Mouse (Mus musculus) midbrain, embryonic 10.5 days (tissue): Measurements from ENCODE around the gene Hdac7. TPM values are rescaled to one million over a fixed set of nuclear protein-coding genes. Genes with fewer than 3 reads are reported as not detected.
"Not testable (repeated sequence)": the region's sequence is repeated elsewhere in the genome, so short reads cannot be mapped to it uniquely, and the experiment has no call there.

ENCODE experiments used
- DNase-seq: peaks from one replicate; pipeline ENCODE4 v3.0.0-alpha.2; 2017; ENCODE audit warnings: low spot score
- H3K27ac ChIP-seq: fragments of 300-500 bp; sonication (generic); replicated peaks from 2 replicates; pipeline ENCODE4 v1.5.1; 2016; ENCODE audit warnings: mild to moderate bottlenecking
- H3K27me3 ChIP-seq: fragments of 300-500 bp; sonication (generic); 2 replicates; pipeline ENCODE4 v1.6.1; 2016; ENCODE audit warnings: low read depth, mild to moderate bottlenecking; ENCODE audit not compliant: poor library complexity, severe bottlenecking
- H3K36me3 ChIP-seq: fragments of 300-500 bp; sonication (generic); 2 replicates; pipeline ENCODE4 v1.6.1; 2016; ENCODE audit warnings: mild to moderate bottlenecking, moderate library complexity
- H3K4me1 ChIP-seq: fragments of 300-500 bp; sonication (generic); 2 replicates; pipeline ENCODE4 v1.6.1; 2016
- H3K4me3 ChIP-seq: fragments of 300-500 bp; sonication (generic); 2 replicates; pipeline ENCODE4 v1.5.1; 2016; ENCODE audit warnings: mild to moderate bottlenecking, moderate library complexity
- H3K9me3 ChIP-seq: fragments of 300-500 bp; sonication (generic); replicated peaks from 2 replicates; pipeline ENCODE4 v1.6.1; 2016; ENCODE audit warnings: mild to moderate bottlenecking
- WGBS: fragments of 180-500 bp; shearing (Covaris S2); methylation state at CpG from one replicate; pipeline ENCODE4 v1.1.7; 2016; 5-methylcytosine and 5-hydroxymethylcytosine counted together
- polyA plus RNA-seq: library from polyadenylated mRNA; unstranded; fragments of >200 nt; fragmentation: Nextera tagmentation; extraction: Ambion mirVana; gene quantifications from 2 replicates; pipeline ENCODE4 v1.2.1, GENCODE M21; 2016

Gene Hdac7
- polyA plus RNA-seq, 1 experiment from 2014 or later = 23.9 TPM

GRCm38 (mm10) chr15:97870116-97870515 lies 25.8 kb upstream of the Hdac7 start:
- not testable (repeated sequence) for H3K4me3 ChIP-seq, H3K9me3 ChIP-seq, H3K27me3 ChIP-seq, H3K36me3 ChIP-seq, H3K4me1 ChIP-seq, H3K27ac ChIP-seq, DNase-seq
- 90% methylated on average over 4 of the region's 4 CpGs for whole genome bisulfite sequencing

GRCm38 (mm10) chr15:97868985-97869384 lies 24.7 kb upstream of the Hdac7 start:
- no peak for DNase-seq
- 93% methylated on average over 6 of the region's 6 CpGs for WGBS

GRCm38 (mm10) chr15:97865988-97866387 lies 21.7 kb upstream of the Hdac7 start:
- Histone ChIP-seq H3K4me3 (no peak overlapping the region), H3K9me3 (peaks cover 8% of the 10 kb centered on the region; the same call in 1 of the 2 replicates), H3K36me3 (no peaks in the 10 kb centered on the region), H3K4me1 (peaks cover 24% of the 10 kb centered on the region), H3K27ac (no peak overlapping the region), H3K27me3 (no peaks in the 10 kb centered on the region)
- DNase-seq = no peak
- WGBS = 94% methylated on average over 2 of the region's 2 CpGs

More at GRCm38 (mm10) chr15:97868985-97869384, 24.7 kb upstream of the Hdac7 start:
- Histone ChIP-seq H3K4me3 (no peak overlapping the region), H3K27ac (no peak overlapping the region), H3K9me3 (peaks cover 8% of the 10 kb centered on the region; the same call in 1 of the 2 replicates), H3K4me1 (peaks cover 8% of the 10 kb centered on the region), H3K27me3 (no peaks in the 10 kb centered on the region), H3K36me3 (no peaks in the 10 kb centered on the region)

- peaks cover 24% of the 10 kb centered on the region for H3K4me1 ChIP-seq
- WGBS = 72% methylated on average over 6 of the region's 6 CpGs
- no peaks in the 10 kb centered on the region for H3K27me3 ChIP-seq
- DNase-seq = no peak
- H3K36me3 ChIP-seq = no peaks in the 10 kb centered on the region
- H3K4me3 ChIP-seq = no peak overlapping the region
- peaks cover 8% of the 10 kb centered on the region; the same call in 1 of the 2 replicates for H3K9me3 ChIP-seq
- H3K27ac ChIP-seq = no peak overlapping the region
These were observed 20.9 kb upstream of the Hdac7 start for GRCm38 (mm10) chr15:97865175-97865574.

- peaks cover 8% of the 10 kb centered on the region; the same call in 1 of the 2 replicates for H3K9me3 ChIP-seq
- H3K27me3 ChIP-seq = no peaks in the 10 kb centered on the region
- no peaks in the 10 kb centered on the region for H3K36me3 ChIP-seq
- 77% methylated on average over 8 of the region's 8 CpGs for WGBS
- no peak overlapping the region for H3K4me3 ChIP-seq
- no peak for DNase-seq
- H3K27ac ChIP-seq = 0 out of 2 replicates have a peak overlapping the region, but pooled peaks have one; percentile 20
- peaks cover 24% of the 10 kb centered on the region for H3K4me1 ChIP-seq
These were observed 20.2 kb upstream of the Hdac7 start for GRCm38 (mm10) chr15:97864361-97865045.

GRCm38 (mm10) chr15:97863494-97863881 lies 19.2 kb upstream of the Hdac7 start:
- Histone ChIP-seq H3K9me3 (peaks cover 8% of the 10 kb centered on the region; the same call in 1 of the 2 replicates), H3K27ac (peak overlapping the region; percentile 52; the same call in 1 of the 2 replicates), H3K4me1 (peaks cover 24% of the 10 kb centered on the region), H3K27me3 (no peaks in the 10 kb centered on the region), H3K4me3 (no peak overlapping the region), H3K36me3 (no peaks in the 10 kb centered on the region)
- DNase-seq = no peak
- 78% methylated on average over 18 of the region's 18 CpGs for WGBS

- H3K36me3 ChIP-seq = no peaks in the 10 kb centered on the region
- peaks cover 8% of the 10 kb centered on the region; the same call in 1 of the 2 replicates for H3K9me3 ChIP-seq
- H3K4me3 ChIP-seq = no peak overlapping the region
- H3K27ac ChIP-seq = peak overlapping the region; percentile 52; the same call in 1 of the 2 replicates
- peaks cover 24% of the 10 kb centered on the region for H3K4me1 ChIP-seq
- peak; percentile 24 for DNase-seq
- no peaks in the 10 kb centered on the region for H3K27me3 ChIP-seq
- 33% methylated on average over 14 of the region's 14 CpGs for WGBS
These were observed 18.7 kb upstream of the Hdac7 start for GRCm38 (mm10) chr15:97862881-97863493.

GRCm38 (mm10) chr15:97860353-97860752 lies 16.1 kb upstream of the Hdac7 start:
- Histone ChIP-seq H3K4me3 (no peak overlapping the region), H3K4me1 (peaks cover 24% of the 10 kb centered on the region), H3K27ac (no peak overlapping the region), H3K27me3 (no peaks in the 10 kb centered on the region), H3K36me3 (no peaks in the 10 kb centered on the region), H3K9me3 (no peaks in the 10 kb centered on the region)
- 88% methylated on average over 3 of the region's 3 CpGs for WGBS
- DNase-seq = no peak

- no peaks in the 10 kb centered on the region for H3K36me3 ChIP-seq
- no peak overlapping the region for H3K4me3 ChIP-seq
- no peak overlapping the region for H3K27ac ChIP-seq
- peaks cover 11% of the 10 kb centered on the region for H3K4me1 ChIP-seq
- 91% methylated on average over 4 of the region's 4 CpGs for WGBS
- DNase-seq = no peak
- H3K27me3 ChIP-seq = no peaks in the 10 kb centered on the region
- no peaks in the 10 kb centered on the region for H3K9me3 ChIP-seq
These were observed 14.1 kb upstream of the Hdac7 start for GRCm38 (mm10) chr15:97858431-97858830.

GRCm38 (mm10) chr15:97854551-97854950 lies 10.2 kb upstream of the Hdac7 start:
- 0 out of 2 replicates have a peak overlapping the region, but pooled peaks have one; percentile 57 for H3K27ac ChIP-seq
- H3K27me3 ChIP-seq = no peaks in the 10 kb centered on the region
- no peak for DNase-seq
- WGBS = 72% methylated on average over 6 of the region's 6 CpGs
- H3K9me3 ChIP-seq = no peaks in the 10 kb centered on the region
- no peak overlapping the region for H3K4me3 ChIP-seq
- 0 out of 2 replicates have a peak, but pooled peaks cover under 1% of the 10 kb centered on the region for H3K4me1 ChIP-seq
- no peaks in the 10 kb centered on the region for H3K36me3 ChIP-seq

GRCm38 (mm10) chr15:97854059-97854458 lies 9.8 kb upstream of the Hdac7 start:
- no peaks in the 10 kb centered on the region for H3K27me3 ChIP-seq
- DNase-seq = no peak
- no peak overlapping the region for H3K4me3 ChIP-seq
- H3K9me3 ChIP-seq = no peaks in the 10 kb centered on the region
- WGBS = 60% methylated on average over 8 of the region's 8 CpGs
- no peak overlapping the region for H3K27ac ChIP-seq
- H3K4me1 ChIP-seq = peaks cover 4% of the 10 kb centered on the region; the same call in 1 of the 2 replicates
- H3K36me3 ChIP-seq = no peaks in the 10 kb centered on the region

- Histone ChIP-seq H3K27ac (no peak overlapping the region), H3K36me3 (no peaks in the 10 kb centered on the region), H3K9me3 (no peaks in the 10 kb centered on the region), H3K27me3 (no peaks in the 10 kb centered on the region), H3K4me1 (peaks cover 4% of the 10 kb centered on the region; the same call in 1 of the 2 replicates), H3K4me3 (no peak overlapping the region)
- 86% methylated on average over 3 of the region's 3 CpGs for WGBS
- DNase-seq = no peak
These were observed 8.0 kb upstream of the Hdac7 start for GRCm38 (mm10) chr15:97852291-97852690.

- Histone ChIP-seq H3K27ac (no peak overlapping the region), H3K27me3 (no peaks in the 10 kb centered on the region), H3K4me1 (peaks cover 4% of the 10 kb centered on the region; the same call in 1 of the 2 replicates), H3K36me3 (no peaks in the 10 kb centered on the region), H3K4me3 (no peak overlapping the region), H3K9me3 (no peaks in the 10 kb centered on the region)
- 85% methylated on average over 5 of the region's 5 CpGs for WGBS
- no peak for DNase-seq
These were observed 6.7 kb upstream of the Hdac7 start for GRCm38 (mm10) chr15:97851011-97851410.
